Mouse (Mus musculus) layer of hippocampus, adult 18-20 months (tissue): ENCODE results near the gene Bmt2. TPM values are rescaled to one million over a fixed set of nuclear protein-coding genes. Genes with fewer than 3 reads are reported as not detected.

ENCODE experiments used
- total RNA-seq, 2 experiments: library from RNA; stranded (reverse); gene quantifications; 2 replicates each; pipeline ENCODE4 v1.2.3; 2021

Gene Bmt2
- total RNA-seq, 2 experiments from 2014 or later, result 22.5 to 23.3 TPM

Other genes with a start within 250 kb of the Bmt2 start
- 10 to 100 TPM; 16.2 to 21.7 TPM for gene Tmem168, start 69.9 kb downstream of the Bmt2 start, total RNA-seq
- 10 to 100 TPM; 41.4 to 42.8 TPM for gene Gpr85, start 162.0 kb upstream of the Bmt2 start, total RNA-seq
- 10 to 100 TPM; 38.8 to 39.4 TPM for gene 2610001J05Rik, start 193.6 kb upstream of the Bmt2 start, total RNA-seq